Mouse (Mus musculus) activated CD4-positive, CD25-positive, alpha-beta regulatory T cell, adult 4 months (primary cell): ENCODE measurements around the gene Slit3. TPM values are rescaled to one million over a fixed set of nuclear protein-coding genes. Genes with fewer than 3 reads are reported as not detected.

ENCODE experiments used
- ATAC-seq: one replicate; pipeline ENCODE4 v1.8.0; 2017
- polyA plus RNA-seq, 2 experiments: library from polyadenylated mRNA; unstranded; fragments of 100-300 nt; shearing (Covaris generic); gene quantifications; one replicate each; pipeline ENCODE4 v1.2.1; 2017

Slit3 gene
- polyA plus RNA-seq, 2 experiments from 2014 or later = not detected

DNA sequence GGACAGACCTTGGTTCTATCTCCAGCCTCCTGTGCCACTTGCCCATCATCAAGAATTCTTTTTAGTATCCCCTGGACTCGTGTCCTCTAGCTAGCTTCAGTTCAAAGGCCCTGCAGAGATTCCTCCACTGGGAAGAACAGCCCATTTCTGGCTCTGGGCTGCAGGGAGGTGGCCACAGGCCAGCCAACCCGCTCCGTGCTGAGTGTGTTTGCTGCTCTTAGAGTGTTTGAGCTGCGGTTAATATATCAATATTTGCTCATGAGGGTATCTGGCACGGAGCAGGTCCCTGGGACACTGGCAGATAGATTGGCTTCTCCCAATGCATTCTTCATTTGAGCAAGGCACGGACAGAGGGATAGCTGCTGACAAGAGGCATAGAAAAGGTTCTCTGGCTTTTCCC lies 159.8 kb downstream of the Slit3 start:
- no peak for ATAC-seq

DNA sequence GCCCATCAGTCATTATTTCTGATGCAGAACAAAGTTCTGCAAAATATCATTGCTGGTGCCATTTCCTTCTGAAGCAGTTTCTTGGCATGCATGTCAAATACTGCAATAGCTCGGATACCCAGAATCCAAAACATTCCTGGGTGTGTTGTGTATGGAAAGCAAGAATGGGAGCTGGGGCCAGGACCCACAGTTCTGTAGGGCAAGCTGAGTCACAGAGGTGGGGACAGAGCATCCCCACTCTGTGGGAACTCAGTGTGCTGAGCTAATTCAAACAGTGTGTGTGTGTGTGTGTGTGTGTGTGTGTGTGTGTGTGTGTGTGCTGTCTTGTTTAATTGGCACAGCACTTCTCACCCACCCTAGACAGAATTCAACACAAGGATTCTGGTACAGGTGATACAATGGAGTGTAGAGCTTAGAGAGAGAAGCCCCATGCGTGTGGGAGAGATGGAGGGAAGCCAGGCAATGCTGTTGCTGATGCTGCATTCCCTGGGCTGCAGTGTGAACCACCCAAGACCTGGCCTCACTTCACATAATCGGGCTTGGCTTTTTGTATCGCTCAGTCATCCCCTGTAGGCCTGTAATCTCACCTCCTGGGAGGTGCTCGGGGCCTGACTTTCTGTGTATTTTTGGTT lies 161.1 kb downstream of the Slit3 start:
- no peak for ATAC-seq

DNA sequence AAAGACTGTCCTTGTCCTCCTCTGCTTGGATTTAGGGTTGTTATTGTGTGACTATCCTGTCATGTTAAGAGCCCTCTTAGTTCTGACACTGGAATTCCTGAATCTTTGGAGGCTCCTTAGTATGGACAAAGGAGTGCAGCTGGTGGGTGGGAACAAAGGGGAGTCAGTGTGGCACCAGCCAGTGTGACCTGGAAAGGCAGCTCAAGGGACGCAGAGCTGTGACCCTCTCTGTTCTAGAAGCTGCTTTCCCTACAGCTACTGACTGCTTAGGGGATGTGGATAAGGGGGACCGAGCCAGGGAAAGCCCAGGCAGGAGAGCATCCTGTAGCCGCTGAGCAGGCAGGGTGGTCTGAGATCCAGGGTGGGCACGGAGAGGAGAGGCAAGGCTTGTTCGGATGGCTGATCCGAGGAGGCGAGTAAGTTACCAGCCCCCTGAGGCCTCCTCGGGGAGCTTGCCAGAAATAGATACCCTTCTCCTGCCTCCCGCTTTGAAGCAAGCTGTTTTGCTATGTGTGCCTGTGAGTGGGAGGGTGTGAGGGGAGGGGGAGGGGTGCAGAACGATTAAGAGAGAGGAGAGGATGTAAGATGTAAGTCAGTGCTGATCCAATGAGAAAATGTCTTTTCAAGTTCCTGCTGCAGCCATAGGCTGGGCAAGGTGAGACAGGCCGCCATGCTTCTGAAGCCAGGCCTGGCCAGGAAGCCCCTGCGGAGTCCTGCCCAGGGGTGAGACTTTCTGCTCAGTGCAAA lies 162.0 kb downstream of the Slit3 start:
- no peak for ATAC-seq

DNA sequence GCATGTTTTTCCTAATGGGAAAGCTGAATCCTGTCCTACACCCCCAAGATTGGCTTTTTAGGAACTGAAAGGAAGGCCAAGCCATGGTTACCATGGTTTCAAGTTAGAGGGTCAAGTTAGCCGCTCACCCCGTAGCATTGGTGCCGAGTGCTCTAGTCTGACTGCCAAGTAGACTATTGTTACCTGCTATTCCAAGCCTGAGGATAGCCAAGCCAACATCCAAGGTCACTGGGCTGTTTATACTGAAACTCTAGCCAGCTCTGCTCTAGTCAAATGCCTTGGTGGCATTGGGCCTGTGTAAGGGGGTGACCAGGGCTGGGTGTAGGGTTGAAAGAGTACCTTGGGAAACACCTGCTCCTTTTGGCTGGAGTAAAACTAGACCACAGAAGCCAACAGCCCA lies 162.7 kb downstream of the Slit3 start:
- no peak for ATAC-seq

DNA sequence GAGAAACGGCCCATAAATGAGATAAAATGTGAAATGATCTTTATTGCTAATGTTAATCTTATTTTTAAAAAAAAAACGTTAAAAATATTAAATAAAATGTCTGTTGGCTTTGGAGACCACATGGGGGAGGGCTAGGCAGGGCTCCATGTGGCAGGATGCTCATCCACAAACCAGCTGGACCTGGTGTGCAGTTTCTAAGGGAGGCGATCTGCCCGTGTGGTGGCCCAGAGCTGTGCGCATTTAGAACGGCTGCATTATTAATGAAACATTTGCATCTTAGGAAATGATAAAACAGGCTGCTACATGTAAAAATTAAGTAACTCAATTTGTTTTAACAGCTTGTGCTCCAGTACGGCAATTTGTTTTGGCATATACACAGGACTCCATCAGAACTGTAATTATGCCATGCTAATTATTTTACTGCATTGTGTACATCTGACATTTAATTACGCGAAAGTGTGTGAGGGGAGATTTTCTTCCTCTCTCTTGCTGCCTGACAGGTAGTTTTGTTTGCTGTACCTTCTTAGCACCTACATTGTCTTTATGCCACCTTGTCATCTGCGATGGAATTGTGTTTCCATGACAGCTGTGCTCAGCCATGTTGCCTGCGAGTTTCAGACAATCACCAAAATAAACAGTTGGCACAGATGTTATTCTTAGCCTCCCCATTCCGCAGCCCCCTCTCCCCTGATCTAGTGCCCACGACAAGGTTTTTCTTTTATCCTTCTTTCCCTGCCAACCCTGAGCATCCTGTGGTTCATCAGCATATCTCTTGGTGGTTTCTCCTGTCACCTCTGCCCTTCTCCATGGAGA lies 165.8 kb downstream of the Slit3 start:
- ATAC-seq = no peak

DNA sequence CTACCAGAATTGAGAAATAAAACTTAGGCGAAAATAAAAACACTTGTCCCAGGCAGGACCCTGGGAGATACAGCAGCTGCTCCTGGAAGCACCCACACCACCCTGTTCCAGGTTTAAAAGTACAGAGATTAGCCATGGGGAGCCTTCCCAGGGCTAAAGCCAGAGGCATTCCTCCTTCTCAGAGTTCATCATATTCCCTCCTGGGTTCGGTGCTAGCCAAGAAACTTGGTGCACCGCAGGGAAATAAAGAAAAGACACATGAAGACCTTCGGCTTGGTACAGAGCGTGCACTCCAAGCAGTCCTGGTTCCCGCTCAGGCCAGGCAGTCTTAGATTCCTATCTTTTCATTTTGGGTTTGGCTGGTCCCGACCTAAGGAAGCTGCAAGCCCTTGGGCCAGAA lies 167.0 kb downstream of the Slit3 start:
- no peak for ATAC-seq

DNA sequence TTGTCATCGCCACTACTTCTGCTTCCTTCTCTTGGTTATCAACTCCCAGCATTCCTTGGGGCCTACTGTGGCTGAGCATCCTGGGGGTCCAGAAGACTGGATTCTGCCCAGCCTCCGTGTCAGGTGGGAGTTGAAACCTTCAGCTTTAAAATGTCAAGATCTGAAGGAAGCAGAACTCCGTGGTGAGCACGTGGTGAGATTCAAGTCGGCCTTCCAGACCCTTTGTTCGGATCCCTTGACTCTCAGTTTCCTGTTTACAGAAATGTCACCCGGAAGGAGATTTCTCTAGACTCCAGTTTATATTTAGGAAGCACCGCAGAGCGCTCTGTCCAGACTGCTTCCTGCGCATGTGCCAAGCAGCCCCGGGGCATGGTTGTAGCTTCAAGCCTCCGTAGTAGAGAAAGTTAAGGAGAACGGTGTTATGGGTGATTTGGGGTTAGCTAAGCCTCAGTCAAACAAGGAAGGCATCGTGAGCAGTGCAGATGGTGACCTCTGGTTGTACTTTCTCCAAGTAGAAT lies 167.8 kb downstream of the Slit3 start:
- no peak for ATAC-seq

DNA sequence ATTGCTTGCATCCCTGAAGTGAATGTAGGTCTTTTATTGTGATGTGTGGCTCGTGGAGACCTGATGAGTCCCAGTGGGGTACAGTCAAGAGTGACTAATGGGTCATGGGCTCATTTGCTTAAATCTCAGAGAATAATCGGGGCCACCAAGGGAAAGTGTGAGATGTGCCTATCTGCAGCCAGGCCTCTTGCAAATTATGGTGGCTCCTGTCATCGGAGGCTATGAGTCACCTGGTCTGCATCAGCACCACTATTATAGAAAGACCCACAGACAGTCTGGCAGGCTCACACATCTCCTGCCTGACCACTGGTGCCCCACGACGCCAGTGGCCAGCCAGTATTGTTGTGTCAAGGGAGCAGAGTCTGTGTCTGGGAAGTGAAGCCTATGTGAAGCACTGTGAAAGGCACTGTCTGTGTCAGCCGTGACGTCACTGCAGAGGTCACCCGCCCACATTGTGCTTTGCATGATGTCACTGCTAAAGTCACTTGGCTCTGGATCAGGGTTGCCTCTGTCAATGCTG lies 171.3 kb downstream of the Slit3 start:
- no peak for ATAC-seq

DNA sequence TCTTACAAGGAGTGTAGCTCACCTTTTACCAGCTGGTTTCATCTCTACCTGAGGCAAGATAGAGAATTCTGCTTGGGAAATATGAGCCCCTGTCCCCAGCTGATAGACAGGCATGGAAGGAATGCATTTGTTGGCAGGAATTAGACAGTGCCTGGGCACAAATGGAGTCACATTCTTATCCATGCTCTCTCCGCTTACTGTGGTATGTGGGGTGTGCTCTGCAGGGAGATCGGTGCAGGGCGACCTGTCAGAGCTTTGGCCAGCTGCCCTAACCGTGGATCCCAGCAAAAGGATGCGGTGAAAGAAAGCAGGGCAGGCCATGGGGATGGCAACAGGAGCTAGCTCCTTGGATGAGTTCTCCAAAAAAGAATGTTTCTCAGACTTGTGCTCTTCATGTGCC lies 172.2 kb downstream of the Slit3 start:
- ATAC-seq = no peak

DNA sequence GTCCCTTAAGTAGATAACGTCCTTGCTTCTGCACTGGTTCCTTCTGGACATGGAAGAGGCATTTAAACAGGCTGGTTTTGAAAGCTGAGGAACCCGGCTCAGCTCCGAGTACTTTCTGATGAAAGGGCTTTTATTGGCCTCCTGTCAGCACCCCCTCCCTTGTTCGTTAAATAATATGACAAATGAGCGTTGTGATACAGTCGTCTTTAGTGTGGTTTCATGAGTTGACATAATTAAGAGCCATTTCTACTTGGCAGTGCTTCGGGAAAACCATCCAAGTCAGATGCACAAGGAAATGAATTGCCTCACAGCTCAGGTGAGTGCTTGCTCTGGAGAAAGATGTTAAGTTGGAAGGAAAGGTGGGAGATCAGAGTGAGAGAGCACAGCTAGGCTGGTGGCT lies 173.6 kb downstream of the Slit3 start:
- no peak for ATAC-seq

DNA sequence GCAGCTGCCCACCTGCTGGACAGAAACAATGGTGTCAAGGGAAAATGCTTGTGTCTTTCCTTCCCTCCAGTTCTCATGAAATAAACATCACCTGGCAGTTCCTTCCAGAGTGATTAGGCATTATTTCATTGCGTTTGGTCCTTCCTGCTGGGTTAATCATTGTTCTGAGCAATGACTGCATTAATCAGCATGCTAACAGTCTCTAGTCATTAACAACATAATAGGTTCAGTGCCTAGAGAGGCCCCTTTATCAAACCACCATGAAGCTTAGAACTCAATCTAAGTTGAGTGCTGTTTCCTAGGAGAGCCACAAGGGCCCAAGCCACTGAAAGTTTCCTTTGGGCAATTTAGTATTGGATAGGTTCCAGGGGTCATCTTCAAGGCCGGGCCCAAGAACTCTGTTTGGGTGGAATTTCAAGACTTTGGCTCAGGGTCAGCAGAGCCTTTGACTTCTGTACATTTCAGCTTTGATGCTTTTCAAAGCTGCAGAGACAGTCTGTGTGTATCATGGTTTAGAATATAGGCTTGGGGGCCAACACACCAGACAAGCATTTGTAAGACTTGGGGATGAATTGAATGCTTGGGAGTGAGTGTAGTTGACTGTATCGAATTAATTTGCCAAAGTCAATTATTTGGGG lies 174.3 kb downstream of the Slit3 start:
- no peak for ATAC-seq

DNA sequence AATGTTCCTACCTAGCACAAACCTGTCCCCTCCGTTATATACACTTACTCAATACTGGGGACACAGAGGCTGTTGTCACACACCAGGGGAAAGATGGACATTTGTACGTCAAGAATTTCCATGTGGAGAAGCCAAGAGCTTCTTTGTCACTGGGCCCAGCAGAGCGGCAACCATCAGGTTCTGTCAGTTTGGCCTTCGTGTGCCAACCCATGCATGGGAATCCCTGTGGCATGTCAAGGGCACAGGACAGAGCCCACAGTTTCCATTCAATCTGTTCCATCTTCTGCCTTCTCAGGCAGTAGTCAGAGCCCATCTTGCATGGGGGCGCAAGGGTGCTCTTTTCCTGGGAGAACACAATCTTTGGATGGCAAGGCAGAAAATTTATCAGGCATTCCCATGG lies 175.8 kb downstream of the Slit3 start:
- no peak for ATAC-seq

DNA sequence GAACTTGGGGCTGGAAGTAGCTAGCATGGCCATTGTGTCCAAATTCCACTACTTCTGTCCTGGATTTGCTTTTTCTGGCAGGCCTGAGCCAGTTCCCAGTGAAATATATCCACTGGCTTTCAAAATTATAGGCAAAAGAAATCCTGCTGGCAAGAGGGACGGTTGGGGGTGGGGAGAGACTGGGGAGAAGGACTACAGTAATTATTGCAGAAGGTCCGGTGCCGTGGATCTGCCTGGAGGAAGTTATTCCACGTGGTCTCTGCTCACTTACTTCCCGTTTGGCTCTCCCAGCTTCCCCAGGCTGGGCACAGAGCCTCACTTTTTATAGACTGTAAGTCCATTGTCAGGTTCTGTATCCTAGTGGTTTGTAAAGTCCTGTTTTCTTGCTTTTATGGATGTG lies 176.3 kb downstream of the Slit3 start:
- ATAC-seq = no peak

DNA sequence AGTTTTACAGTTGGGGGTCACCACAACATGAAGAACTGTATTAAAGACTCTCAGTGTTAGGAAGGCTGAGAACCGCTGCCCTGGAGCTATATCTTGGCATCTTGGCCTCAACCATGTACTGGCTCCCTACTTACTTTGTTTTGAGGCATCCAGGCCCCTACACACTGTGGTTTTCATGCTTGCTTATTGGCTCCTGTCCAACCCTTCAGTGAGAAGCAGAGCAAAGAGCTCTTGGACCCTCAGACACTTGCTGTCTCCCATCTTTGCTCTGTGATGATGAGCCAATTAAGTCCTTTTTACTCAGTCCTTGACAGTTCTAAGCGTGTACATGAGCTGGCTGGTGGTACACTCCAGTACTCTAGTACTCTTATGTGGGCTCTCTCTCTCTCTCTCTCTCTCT lies 177.5 kb downstream of the Slit3 start:
- ATAC-seq = no peak

DNA sequence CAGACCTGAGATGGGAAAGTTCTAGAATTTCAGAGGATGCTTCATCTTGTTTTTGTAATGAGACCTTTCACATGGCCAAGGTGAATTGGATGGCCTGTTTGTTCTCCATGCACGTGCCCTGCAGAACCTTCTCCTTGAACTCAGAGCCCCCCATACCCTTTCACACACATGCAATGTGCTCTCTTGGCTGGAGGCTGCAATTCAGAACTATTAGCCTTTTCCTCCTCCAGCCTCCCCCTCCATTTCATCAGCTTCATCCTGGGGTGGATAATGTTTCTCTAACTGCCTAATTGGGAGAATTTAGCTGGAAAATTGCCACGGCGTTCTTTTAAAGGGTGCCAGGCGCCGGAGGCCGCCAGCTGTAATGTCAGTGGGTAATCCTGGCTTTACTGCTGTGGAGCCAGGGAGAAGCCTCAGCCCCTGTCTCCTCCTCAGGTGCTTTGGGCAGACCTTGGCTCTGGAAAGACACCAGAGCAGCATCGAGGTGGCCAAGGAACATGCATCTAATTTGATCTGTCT lies 178.9 kb downstream of the Slit3 start:
- no peak for ATAC-seq

DNA sequence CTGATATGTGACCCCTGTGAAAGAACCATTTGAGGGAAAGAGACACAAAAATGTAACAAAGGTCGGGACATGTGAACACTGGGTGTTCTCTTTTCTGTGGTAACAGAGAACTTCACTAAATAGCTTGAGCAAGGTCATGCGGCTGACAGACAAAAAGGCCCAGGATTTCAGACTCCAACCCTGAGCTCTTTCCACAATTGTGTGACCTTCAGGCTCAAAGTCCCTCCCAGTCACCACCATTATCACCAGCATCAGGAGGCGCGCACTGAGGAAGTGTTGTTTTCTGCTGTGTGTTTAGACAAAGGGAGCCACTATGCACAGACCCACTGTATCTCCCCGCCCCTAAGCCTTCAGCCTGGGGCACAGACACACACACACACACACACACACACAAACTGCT lies 181.2 kb downstream of the Slit3 start:
- ATAC-seq = no peak

DNA sequence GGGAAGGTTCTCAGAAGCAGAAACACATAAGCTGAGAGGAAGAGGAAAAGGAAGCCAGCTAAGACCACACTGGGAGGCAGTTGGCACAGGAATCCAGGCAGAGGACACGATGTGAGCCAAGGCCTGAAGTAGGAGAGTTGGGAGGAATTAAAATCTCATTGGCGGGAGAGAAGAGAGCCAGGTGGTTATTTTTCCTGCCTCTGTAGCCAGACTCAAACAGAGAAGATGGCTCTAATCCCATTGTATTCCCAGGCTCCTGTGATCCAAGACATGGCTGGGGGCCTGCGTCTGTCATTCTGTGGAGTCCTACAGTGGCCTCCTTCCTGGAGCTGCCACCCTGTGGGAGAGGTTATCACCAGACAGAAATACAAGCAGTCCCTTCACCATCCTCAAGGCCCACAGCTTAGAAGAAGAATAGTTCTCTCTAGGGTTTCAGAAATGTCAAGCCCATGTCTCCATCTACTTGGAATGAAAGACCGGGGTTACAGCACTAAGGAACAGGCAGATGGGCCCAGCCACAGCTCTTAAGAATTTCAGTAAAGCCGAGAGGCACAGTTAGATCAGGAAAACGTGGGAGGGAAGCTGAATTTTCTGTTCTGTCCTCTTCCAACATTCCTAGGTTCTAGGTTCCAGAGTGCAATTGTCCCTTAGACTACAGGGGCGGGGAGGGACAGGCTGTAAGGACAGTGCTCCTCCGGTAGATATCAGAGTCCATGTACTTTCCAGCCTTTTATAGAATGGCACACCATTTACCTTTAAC lies 183.4 kb downstream of the Slit3 start:
- no peak for ATAC-seq

DNA sequence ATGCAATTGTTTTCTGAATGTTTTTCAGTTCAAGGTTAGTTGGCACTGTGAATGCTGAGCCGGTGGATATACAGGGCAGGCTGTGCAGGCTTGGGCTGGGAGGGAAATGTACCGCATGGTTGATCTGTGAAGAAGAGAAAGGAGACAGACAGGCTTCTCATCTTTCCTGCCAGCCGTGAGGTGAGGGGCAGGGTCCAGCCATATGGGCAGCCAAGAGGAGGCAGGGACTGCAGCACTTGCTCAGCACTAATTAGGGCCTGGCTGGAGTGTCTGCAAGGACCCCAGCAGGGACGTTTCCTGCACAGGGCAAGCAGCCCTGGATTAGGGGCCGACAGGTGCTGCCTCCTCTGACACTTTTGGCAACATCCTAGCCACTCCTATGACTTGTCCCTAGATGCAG lies 184.1 kb downstream of the Slit3 start:
- ATAC-seq = no peak

DNA sequence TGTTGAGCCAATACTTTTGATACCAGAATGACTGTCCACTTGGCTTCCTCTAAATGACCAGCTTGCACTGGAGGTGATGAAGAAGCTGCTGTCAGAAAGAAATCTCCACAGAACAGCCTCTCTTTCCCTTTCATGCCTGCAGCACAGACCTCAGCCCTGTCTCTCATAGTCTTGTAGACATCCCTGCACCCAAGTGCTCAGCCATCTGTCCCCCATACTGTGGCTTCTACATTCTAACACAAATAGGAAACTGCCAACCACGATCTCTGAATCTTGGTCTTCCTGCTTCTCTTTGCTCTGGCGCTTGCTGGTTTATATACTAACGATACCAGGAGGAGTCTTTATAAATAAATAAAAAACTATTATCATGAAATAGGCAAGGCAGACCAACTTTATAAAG lies 184.9 kb downstream of the Slit3 start:
- ATAC-seq = no peak

DNA sequence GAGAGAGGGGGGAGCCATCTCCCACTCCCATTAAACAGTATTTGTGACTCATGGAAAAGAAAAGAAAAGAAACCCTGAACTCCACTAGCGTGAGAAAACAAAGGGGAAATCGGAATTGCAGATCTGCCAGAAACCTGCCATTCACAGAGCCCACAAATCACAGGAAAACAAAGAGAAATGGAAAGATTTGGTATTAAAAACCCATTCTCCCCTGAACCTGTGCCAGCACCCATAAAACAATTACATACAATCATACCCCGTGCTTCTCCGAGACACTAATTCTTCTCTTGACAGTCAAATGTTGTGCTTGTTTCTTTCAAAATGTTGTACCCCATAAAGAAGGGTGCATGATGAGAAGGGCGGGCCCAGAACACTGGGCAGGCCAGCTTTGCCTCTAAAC lies 185.9 kb downstream of the Slit3 start:
- ATAC-seq = no peak

DNA sequence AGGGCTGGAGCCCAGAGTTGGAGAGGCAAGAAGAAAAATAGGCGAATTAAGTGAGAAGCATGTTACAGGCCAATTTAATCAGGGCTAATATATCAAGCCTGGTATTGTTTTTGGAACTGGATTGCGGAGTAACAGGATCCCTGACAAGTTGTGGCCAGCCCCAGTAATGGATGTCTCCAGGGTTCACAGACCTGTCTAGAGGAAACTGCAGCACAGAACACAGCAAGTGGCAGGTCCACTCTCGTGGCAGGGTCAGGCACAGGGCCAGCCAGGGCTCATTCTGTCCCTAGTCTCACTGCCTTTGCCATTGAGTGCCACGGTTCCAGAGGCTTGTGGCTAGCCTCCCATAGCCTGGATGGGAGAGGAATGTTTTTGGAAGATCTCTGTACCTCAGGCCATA lies 187.0 kb downstream of the Slit3 start:
- ATAC-seq = no peak
